12 mouse cellular contexts compared by ENCODE assay signal in genomic region chr7:28916491-28916890, GRCm38 (mm10). TPM values are rescaled to one million over a fixed set of nuclear protein-coding genes. Genes with fewer than 3 reads are reported as not detected.
DNase-seq lines count a peak whose midpoint lies in the region; ATAC-seq and TF ChIP-seq lines count a peak whose summit lies in the region.
"Had no signal": no experiment of that assay in that cellular context is flagged by ENCODE, and none has a peak within 500 bp of the region (broad histone marks: within the 10 kb centered on the region; RNA-seq: fewer than 3 reads in every experiment).

No protein-coding gene starts in this region.

- H3K4me3 ChIP-seq in liver, embryonic 14.5 days (ENCODE audit: insufficient read depth in 1 of 2, low read depth in 2 of 2, low read length in 2 of 2): no peak overlapping the region
- no peak overlapping the region for H3K4me3 ChIP-seq in E14TG2a.4 (replicated peaks; ENCODE audit: low read length)
- no peak overlapping the region for H3K4me3 ChIP-seq in bone marrow, adult 2 months (replicated peaks; ENCODE audit: control insufficient read depth, low read depth, low read length)
- H3K4me3 ChIP-seq in small intestine, adult 2 months (ENCODE audit: low read depth, low read length): no peak overlapping the region
- H3K4me3 ChIP-seq: megakaryocyte, embryonic 14.5 days; neural tube, embryonic 13.5 days had no signal

- H3K27ac ChIP-seq in liver, embryonic 14.5 days: no peak overlapping the region
- H3K27ac ChIP-seq in bone marrow, adult 2 months (ENCODE audit: control insufficient read depth, insufficient read depth, low read depth, low read length, poor library complexity): no peak overlapping the region
- H3K27ac ChIP-seq in small intestine, adult 2 months (ENCODE audit: insufficient read depth, low read depth, low read length): peak overlapping the region; percentile 25; the same call in 1 of the 2 replicates

- H3K27me3 ChIP-seq in liver, embryonic 14.5 days (ENCODE audit: control insufficient read depth, insufficient read depth, low read length): no peaks in the 10 kb centered on the region
- H3K27me3 ChIP-seq in E14TG2a.4 (ENCODE audit: insufficient read depth, low read length): no peaks in the 10 kb centered on the region
- no peaks in the 10 kb centered on the region for H3K27me3 ChIP-seq in small intestine, adult 2 months (ENCODE audit: control insufficient read depth, insufficient read depth, low read length)
- H3K27me3 ChIP-seq: megakaryocyte, embryonic 14.5 days; neural tube, embryonic 13.5 days had no signal

- ATAC-seq in liver, embryonic 14.5 days (ENCODE audit: insufficient read depth): no peak

- no peak for DNase-seq in liver, embryonic 14.5 days (ENCODE audit: low read depth in 3 of 3, low spot score in 3 of 3)
- no peak for DNase-seq in liver
- no peak for DNase-seq in urinary bladder, postnatal 4 days (ENCODE audit: low spot score in 2 of 2)
- DNase-seq in Muller cell, postnatal 12 days (ENCODE audit: inconsistent ontology term): no peak
- DNase-seq in cerebellum, adult 8-10 months: no peak
- DNase-seq: heart, postnatal 14 days; kidney, postnatal 14 days had no signal

- TF ChIP-seq CTCF in liver, embryonic 14.5 days (IDR thresholded peaks at IDR 0.05; ENCODE audit: low read depth): peak; percentile 63
- TF ChIP-seq CTCF in E14TG2a.4 (conservative IDR thresholded peaks at IDR 0.05; ENCODE audit: low read length): peak; percentile 26
- TF ChIP-seq CTCF in bone marrow, adult 2 months (IDR thresholded peaks at IDR 0.05; ENCODE audit: control insufficient read depth, insufficient read depth, low read length): peak; percentile 30; the same call in 1 of the 2 replicates
- no peak for TF ChIP-seq CTCF in small intestine, adult 2 months (IDR thresholded peaks at IDR 0.05; ENCODE audit: extremely low read depth, insufficient read length, insufficient replicate concordance, low read depth, low read length)

- no peaks in the 10 kb centered on the region for H3K9me3 ChIP-seq in liver, embryonic 14.5 days (ENCODE audit: control insufficient read depth, low read length)
- no peaks in the 10 kb centered on the region for H3K9me3 ChIP-seq in E14TG2a.4 (ENCODE audit: low read length)
- H3K9me3 ChIP-seq: megakaryocyte, embryonic 14.5 days; neural tube, embryonic 13.5 days had no signal

- H3K4me1 ChIP-seq in liver, embryonic 14.5 days (replicated peaks; ENCODE audit: control insufficient read depth in 2 of 2, insufficient read depth in 2 of 2, low read length in 1 of 2): peaks cover 6 to 38% of the 10 kb centered on the region in 2 experiments; a peak in 3 of 4 replicates
- peaks cover 85% of the 10 kb centered on the region for H3K4me1 ChIP-seq in E14TG2a.4 (replicated peaks; ENCODE audit: low read depth, low read length)
- H3K4me1 ChIP-seq in bone marrow, adult 2 months (ENCODE audit: control insufficient read depth, insufficient read depth, low read length): no peaks in the 10 kb centered on the region; the same call in 1 of the 2 replicates
- peaks cover 29% of the 10 kb centered on the region for H3K4me1 ChIP-seq in small intestine, adult 2 months (ENCODE audit: control insufficient read depth, insufficient read depth, insufficient read length, low read length)

- H3K4me2 ChIP-seq in liver, embryonic 14.5 days (ENCODE audit: low read depth): no peak overlapping the region
- H3K4me2 ChIP-seq: neural tube, embryonic 13.5 days had no signal

- no peak for TF ChIP-seq POLR2A in bone marrow, adult 2 months (IDR thresholded peaks at IDR 0.05; ENCODE audit: borderline replicate concordance, control insufficient read depth, low read depth, low read length)
- no peak for TF ChIP-seq POLR2A in small intestine, adult 2 months (IDR thresholded peaks at IDR 0.05; ENCODE audit: low read depth, low read length)

- no peak for TF ChIP-seq EP300 in liver, embryonic 14.5 days (IDR thresholded peaks at IDR 0.05; ENCODE audit: low read depth)

- H3K36me3 ChIP-seq in liver, embryonic 14.5 days (replicated peaks; ENCODE audit: control insufficient read depth, insufficient read depth, low read depth): peaks cover 65% of the 10 kb centered on the region
- H3K36me3 ChIP-seq in E14TG2a.4 (ENCODE audit: insufficient read depth, low read length): peaks cover 100% of the 10 kb centered on the region
- peaks cover 83% of the 10 kb centered on the region for H3K36me3 ChIP-seq in small intestine, adult 2 months (ENCODE audit: control insufficient read depth, insufficient read depth, low read length)

- H3K9ac ChIP-seq in liver, embryonic 14.5 days (replicated peaks): no peak overlapping the region
- H3K9ac ChIP-seq: neural tube, embryonic 13.5 days had no signal

RNA-seq across cellular contexts. Expression of gene Capn12, which starts 35.3 kb away (rescaled TPM):
- 0.01 and 0.02 TPM in 2 replicates for polyA plus RNA-seq in liver, embryonic 14.5 days (2012; rRNA removed)
- polyA plus RNA-seq in liver, embryonic 14.5 days (2014; fragmentation: Nextera tagmentation; extraction: Ambion mirVana): 0.15 and 0.19 TPM in 2 replicates
- polyA plus RNA-seq in bone marrow, adult 2 months (2011; ENCODE audit: insufficient read depth, insufficient read length, low replicate concordance, missing spikeins): not detected in 2 replicates
- 0.08 and 0.10 TPM in 2 replicates for polyA plus RNA-seq in small intestine, adult 2 months (2012; rRNA removed)

RNA-seq across cellular contexts. Expression of gene Actn4, which starts 45.6 kb away (rescaled TPM):
- polyA plus RNA-seq in liver, embryonic 14.5 days (2012; rRNA removed): 80.4 and 86.2 TPM in 2 replicates
- 94.5 and 105 TPM in 2 replicates for polyA plus RNA-seq in liver, embryonic 14.5 days (2014; fragmentation: Nextera tagmentation; extraction: Ambion mirVana)
- polyA plus RNA-seq in bone marrow, adult 2 months (2011; ENCODE audit: insufficient read depth, insufficient read length, low replicate concordance, missing spikeins): 60.5 and 66.0 TPM in 2 replicates
- 506 and 1,069 TPM in 2 replicates for polyA plus RNA-seq in small intestine, adult 2 months (2012; rRNA removed)

RNA-seq across cellular contexts. Expression of gene Lgals7, which starts 52.8 kb away (rescaled TPM):
- polyA plus RNA-seq in liver, embryonic 14.5 days (2012; rRNA removed): 0.09 and 0.42 TPM in 2 replicates
- 0.40 TPM in 1 of 2 replicates, not detected in the other for polyA plus RNA-seq in liver, embryonic 14.5 days (2014; fragmentation: Nextera tagmentation; extraction: Ambion mirVana)
- not detected in 2 replicates for polyA plus RNA-seq in bone marrow, adult 2 months (2011; ENCODE audit: insufficient read depth, insufficient read length, low replicate concordance, missing spikeins)
- polyA plus RNA-seq in small intestine, adult 2 months (2012; rRNA removed): 2.4 TPM in 1 of 2 replicates, not detected in the other
